Mouse (Mus musculus) ES-E14 (cell line): ENCODE measurements at regions not wholly inside any gene's neighbourhood (a gene's known extent, or its start where the extent isn't known, plus 50 kb on each side); places are given as distances from the start of the nearest gene placed in this dataset.

ENCODE experiments used
- DNase-seq: peaks from one replicate; pipeline ENCODE4 v3.0.0-alpha.2; 2013; ENCODE audit warnings: low read depth, low spot score
- H3K27ac ChIP-seq: 2 replicates; pipeline ENCODE4 v1.5.1; 2012; ENCODE audit warnings: low read depth, mild to moderate bottlenecking, low read length, moderate library complexity, mixed read lengths; ENCODE audit not compliant: poor library complexity, insufficient read depth, severe bottlenecking
- H3K36me3 ChIP-seq: 2 replicates; pipeline ENCODE4 v1.6.1; 2012; ENCODE audit warnings: mild to moderate bottlenecking, low read length, moderate library complexity, mixed read lengths; ENCODE audit not compliant: control insufficient read depth, poor library complexity, insufficient read depth, severe bottlenecking
- H3K4me1 ChIP-seq, 2 experiments: fragments of 150-350 bp in 1 of 2; sonication (generic) in 1 of 2; 2 replicates each; pipeline ENCODE4 v1.6.1; 2012; ENCODE audit warnings: low read length in 2 of 2, mild to moderate bottlenecking in 1 of 2, mixed read lengths in 1 of 2; ENCODE audit not compliant: control insufficient read depth in 2 of 2, insufficient read depth in 2 of 2, poor library complexity in 1 of 2
- H3K4me3 ChIP-seq, 2 experiments: fragments of 150-350 bp in 1 of 2; sonication (generic) in 1 of 2; 2 replicates each; pipeline ENCODE4 v1.5.1; 2012; ENCODE audit warnings: low read length in 2 of 2, low read depth in 1 of 2, mild to moderate bottlenecking in 1 of 2, mixed read lengths in 1 of 2; ENCODE audit not compliant: insufficient read depth in 1 of 2, poor library complexity in 1 of 2, severe bottlenecking in 1 of 2
- H3K9ac ChIP-seq: 2 replicates; pipeline ENCODE4 v1.6.1; 2012; ENCODE audit warnings: low read depth, mild to moderate bottlenecking, low read length, mixed read lengths; ENCODE audit not compliant: poor library complexity, insufficient read depth, severe bottlenecking
- H3K9me3 ChIP-seq: fragments of 150-350 bp; sonication (generic); 2 replicates; pipeline ENCODE4 v1.6.1; 2012; ENCODE audit warnings: low read depth, mild to moderate bottlenecking, low read length; ENCODE audit not compliant: control insufficient read depth, insufficient read depth
- CHD2 ChIP-seq: IDR thresholded peaks from 2 replicates; pipeline ENCODE4 v1.6.1; 2014; ENCODE audit warnings: mild to moderate bottlenecking, low read depth, low read length, inconsistent platforms
- HCFC1 ChIP-seq: IDR thresholded peaks from 2 replicates; pipeline ENCODE4 v1.6.1; 2012; ENCODE audit warnings: low read length, inconsistent platforms, borderline replicate concordance; ENCODE audit not compliant: insufficient read depth
- MAFK ChIP-seq: IDR thresholded peaks from 2 replicates; pipeline ENCODE4 v1.6.1; 2014; ENCODE audit warnings: mild to moderate bottlenecking, low read depth, low read length, inconsistent platforms; ENCODE audit not compliant: insufficient read depth
- ZC3H11A ChIP-seq: IDR thresholded peaks from 2 replicates; pipeline ENCODE4 v1.6.1; 2012; ENCODE audit warnings: low read depth, mild to moderate bottlenecking, inconsistent platforms, low read length, borderline replicate concordance
- ZNF384 ChIP-seq: IDR thresholded peaks from 2 replicates; pipeline ENCODE4 v1.6.1; 2012; ENCODE audit warnings: low read depth, low read length, inconsistent platforms
- in situ Hi-C, 2 experiments: fragments of 600-800 bp; cut with MboI; formaldehyde crosslinking; loops; one replicate each; pipeline ENCODE4 v1.15.1; 2025; ENCODE audit warnings: low sequenced_read_pairs in 2 of 2, inconsistent platforms in 1 of 2; ENCODE audit not compliant: unreplicated experiment in 2 of 2

- Histone ChIP-seq H3K4me1 (no peaks in the 10 kb centered on the region), H3K36me3 (no peaks in the 10 kb centered on the region), H3K27ac (no peak overlapping the region), H3K9ac (no peak overlapping the region), H3K9me3 (no peaks in the 10 kb centered on the region), H3K4me3 (no peak overlapping the region)
- no peak for DNase-seq
- no peak for TF ChIP-seq MAFK
- TF ChIP-seq CHD2: no peak
- no peak for TF ChIP-seq ZC3H11A
- TF ChIP-seq HCFC1: no peak
- no peak for TF ChIP-seq ZNF384
- in situ Hi-C loops: no loop called here
Observed at GRCm38 (mm10) chr13:72924560-72925135, 296.0 kb downstream of the Irx2 start.

GRCm38 (mm10) chr13:72937246-72937645, 308.6 kb downstream of the Irx2 start:
- no peak overlapping the region for H3K4me3 ChIP-seq
- no peaks in the 10 kb centered on the region for H3K36me3 ChIP-seq
- in situ Hi-C loops: no loop called here
- DNase-seq: no peak
- no peaks in the 10 kb centered on the region for H3K4me1 ChIP-seq
- H3K27ac ChIP-seq: no peak overlapping the region
- no peak overlapping the region for H3K9ac ChIP-seq
- H3K9me3 ChIP-seq: no peaks in the 10 kb centered on the region
- no peak for TF ChIP-seq CHD2
- TF ChIP-seq HCFC1: no peak
- no peak for TF ChIP-seq ZC3H11A
- TF ChIP-seq ZNF384: no peak
- no peak for TF ChIP-seq MAFK

- in situ Hi-C loops: no loop called here
- Histone ChIP-seq H3K27ac (no peak overlapping the region), H3K4me3 (no peak overlapping the region), H3K4me1 (no peaks in the 10 kb centered on the region), H3K9ac (no peak overlapping the region), H3K36me3 (no peaks in the 10 kb centered on the region), H3K9me3 (no peaks in the 10 kb centered on the region)
- DNase-seq: no peak
- TF ChIP-seq HCFC1: no peak
- TF ChIP-seq ZNF384: no peak
- no peak for TF ChIP-seq CHD2
- TF ChIP-seq MAFK: no peak
- no peak for TF ChIP-seq ZC3H11A
Observed at GRCm38 (mm10) chr13:72938156-72938874, 309.7 kb downstream of the Irx2 start.

GRCm38 (mm10) chr13:72947374-72948165, 312.7 kb upstream of the Irx4 start:
- Histone ChIP-seq H3K4me1 (peaks cover 2 to 3% of the 10 kb centered on the region in 2 experiments; a peak in 1 of 4 replicates), H3K36me3 (no peaks in the 10 kb centered on the region), H3K9me3 (no peaks in the 10 kb centered on the region), H3K4me3 (no peak overlapping the region), H3K27ac (no peak overlapping the region), H3K9ac (no peak overlapping the region)
- TF ChIP-seq CHD2: 0 out of 2 replicates have a peak, but pooled peaks have one; percentile 14
- TF ChIP-seq ZC3H11A: no peak
- TF ChIP-seq ZNF384: no peak
- no peak for TF ChIP-seq HCFC1
- in situ Hi-C loops: no loop called here
- DNase-seq: peak; percentile 77
